Mouse (Mus musculus) intestine, embryonic 16.5 days (tissue): ENCODE data around the gene Hbq1a. TPM values are rescaled to one million over a fixed set of nuclear protein-coding genes. Genes with fewer than 3 reads are reported as not detected.
A peak's percentile ranks its signal among the peaks of the same experiment; 100 is the strongest.
"Not testable (repeated sequence)": the region's sequence is repeated elsewhere in the genome, so short reads cannot be mapped to it uniquely, and the experiment has no call there.

Experiments used
- ATAC-seq: fragments of 200-750 bp; cut with Nextera tagmentation; 2 replicates; pipeline ENCODE4 v1.8.0; 2017; ENCODE audit warnings: moderate TSS enrichment, moderate library complexity
- H3K27ac ChIP-seq: fragments of 300-500 bp; sonication (generic); 2 replicates; pipeline ENCODE4 v1.5.1; 2014; ENCODE audit warnings: mild to moderate bottlenecking, low read length
- H3K27me3 ChIP-seq: fragments of 300-500 bp; sonication (generic); replicated peaks from 2 replicates; pipeline ENCODE4 v1.6.1; 2014; ENCODE audit warnings: low read length, control low read depth, mixed read lengths; ENCODE audit not compliant: control insufficient read depth, insufficient read depth
- H3K36me3 ChIP-seq: fragments of 300-500 bp; sonication (generic); 2 replicates; pipeline ENCODE4 v1.6.1; 2014; ENCODE audit warnings: low read length, control low read depth; ENCODE audit not compliant: control insufficient read depth, insufficient read depth
- H3K4me1 ChIP-seq: fragments of 300-500 bp; sonication (generic); 2 replicates; pipeline ENCODE4 v1.6.1; 2014; ENCODE audit warnings: low read length, control low read depth, mixed read lengths; ENCODE audit not compliant: control insufficient read depth, insufficient read depth
- H3K4me2 ChIP-seq: fragments of 300-500 bp; sonication (generic); 2 replicates; pipeline ENCODE4 v1.6.1; 2014; ENCODE audit warnings: low read depth, low read length, control low read depth
- H3K4me3 ChIP-seq: fragments of 300-500 bp; sonication (generic); 2 replicates; pipeline ENCODE4 v1.5.1; 2014; ENCODE audit warnings: mild to moderate bottlenecking, low read length
- H3K9ac ChIP-seq: fragments of 300-500 bp; sonication (generic); 2 replicates; pipeline ENCODE4 v1.6.1; 2014; ENCODE audit warnings: low read depth, low read length
- H3K9me3 ChIP-seq: fragments of 300-500 bp; sonication (generic); 2 replicates; pipeline ENCODE4 v1.6.1; 2016; ENCODE audit warnings: low read length, control low read depth; ENCODE audit not compliant: control insufficient read depth
- WGBS: fragments of 180-500 bp; shearing (Covaris S2); extraction: QIAGEN DNeasy Blood & Tissue Kit; methylation state at CpG from one replicate; pipeline ENCODE4 v1.1.7; 2014; 5-methylcytosine and 5-hydroxymethylcytosine counted together
- polyA plus RNA-seq: library from polyadenylated mRNA; unstranded; fragments of >200 nt; fragmentation: Nextera tagmentation; extraction: Ambion mirVana; gene quantifications from 2 replicates; pipeline ENCODE4 v1.2.1, GENCODE M21; 2015

The Hbq1a gene
- 0.54 and 0.55 TPM in 2 replicates for polyA plus RNA-seq

DNA sequence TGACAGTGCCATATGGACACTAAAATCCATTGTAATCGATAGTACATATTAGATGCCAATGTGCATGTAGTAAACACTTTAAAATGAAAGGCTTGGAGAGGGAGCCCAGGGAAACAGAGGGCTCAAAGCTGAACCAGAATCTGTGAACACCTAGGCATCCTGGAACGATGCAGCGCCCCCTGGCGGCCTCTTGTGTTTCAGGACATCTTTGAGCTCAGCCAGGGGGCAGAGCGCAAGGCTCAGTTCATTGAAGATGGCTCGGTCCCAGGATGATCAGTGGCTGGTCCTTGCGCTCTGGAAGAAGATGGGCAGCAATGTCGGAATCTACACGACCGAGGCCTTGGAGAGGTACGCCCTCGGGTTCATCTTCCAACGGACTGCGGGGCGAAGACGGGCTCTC lies at the start of gene Hbq1a:
Gene Hbq1a (plus strand): TSS at position 205 of the 400 bp plus-strand sequence.
- not testable (repeated sequence) for H3K36me3 ChIP-seq, H3K27me3 ChIP-seq, H3K9ac ChIP-seq, H3K27ac ChIP-seq, H3K4me1 ChIP-seq, H3K9me3 ChIP-seq, H3K4me3 ChIP-seq
- H3K4me2 ChIP-seq: peak within 1 kb of the TSS; percentile 46
- 6% methylated on average over 16 of the region's 16 CpGs for WGBS
- peak; percentile 49 for ATAC-seq

DNA sequence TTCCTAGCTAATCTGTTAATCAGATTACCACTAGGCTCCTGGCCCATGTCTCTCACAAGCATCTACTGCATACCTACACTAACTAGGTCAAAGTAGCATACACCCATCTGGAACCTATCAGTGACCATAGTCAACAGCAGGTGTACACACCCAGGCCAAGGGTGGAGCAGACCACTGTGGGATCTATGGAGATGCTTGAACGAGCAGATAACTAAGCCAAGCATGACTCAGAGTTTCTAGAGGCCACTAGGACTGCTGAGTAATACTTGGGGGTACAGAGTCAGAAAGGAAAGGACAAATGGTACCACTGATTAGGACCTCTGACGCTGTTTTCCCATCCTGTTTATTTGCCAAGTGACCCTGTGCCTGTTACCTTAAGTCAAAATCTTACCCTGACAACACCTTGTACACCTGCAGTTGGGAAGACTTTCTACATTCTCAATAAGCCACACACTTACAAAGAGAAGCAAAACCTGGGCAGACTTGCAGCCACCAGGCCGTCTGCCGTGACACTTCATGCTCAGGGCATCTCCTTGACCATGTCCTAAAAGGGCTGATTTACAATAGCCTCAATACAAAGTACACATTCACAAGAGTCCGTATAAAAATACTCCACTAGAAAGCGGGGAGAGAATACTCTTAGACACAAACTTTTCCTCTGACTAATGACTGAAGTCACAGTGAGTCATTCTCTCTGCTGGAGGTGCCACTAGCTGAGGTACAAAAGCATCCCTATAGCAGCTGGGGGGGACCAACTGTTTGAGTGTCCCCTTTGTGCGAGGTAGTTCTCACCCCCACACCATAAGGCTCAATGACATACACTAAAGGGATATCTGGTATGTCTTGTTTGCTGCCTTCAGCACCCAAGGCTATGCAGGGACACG lies 48.7 kb upstream of the Hbq1a start:
- no peak overlapping the region for H3K4me2 ChIP-seq
- WGBS: 84% methylated on average over 8 of the region's 8 CpGs

DNA sequence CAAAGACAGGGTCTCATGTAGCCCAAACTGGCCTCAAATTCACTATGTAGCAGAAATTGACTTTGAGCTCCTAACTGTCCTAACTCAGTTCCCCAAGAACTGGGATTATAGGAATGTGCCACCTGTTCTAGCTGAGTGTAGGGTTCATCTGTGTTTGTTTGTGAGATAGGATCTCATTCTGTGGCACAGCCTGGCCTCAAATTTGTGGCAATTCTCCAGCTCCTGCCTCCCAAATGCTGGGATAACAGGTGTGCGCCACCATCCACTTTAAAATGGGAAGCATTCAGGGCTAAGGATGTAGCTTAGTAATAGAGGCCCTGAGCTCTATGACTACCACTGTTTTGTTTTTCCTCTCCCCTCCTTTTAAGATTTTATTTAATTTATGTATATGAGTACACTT lies 46.7 kb upstream of the Hbq1a start:
- Histone ChIP-seq H3K27me3 (no peaks in the 10 kb centered on the region), H3K4me3 (no peak overlapping the region), H3K27ac (no peak overlapping the region), H3K4me1 (no peaks in the 10 kb centered on the region), H3K9ac (no peak overlapping the region), H3K36me3 (peaks cover 7% of the 10 kb centered on the region), H3K9me3 (no peaks in the 10 kb centered on the region), H3K4me2 (no peak overlapping the region)
- no peak for ATAC-seq
- 100% methylated on average over 1 of the region's 1 CpGs for WGBS

More for the DNA sequence above, 48.7 kb upstream of the Hbq1a start:
- H3K27ac ChIP-seq: no peak overlapping the region
- no peak overlapping the region for H3K9ac ChIP-seq
- H3K36me3 ChIP-seq: peaks cover 7% of the 10 kb centered on the region
- no peaks in the 10 kb centered on the region for H3K4me1 ChIP-seq
- H3K9me3 ChIP-seq: no peaks in the 10 kb centered on the region
- no peaks in the 10 kb centered on the region for H3K27me3 ChIP-seq
- ATAC-seq: peak; percentile 93
- no peak overlapping the region for H3K4me3 ChIP-seq

DNA sequence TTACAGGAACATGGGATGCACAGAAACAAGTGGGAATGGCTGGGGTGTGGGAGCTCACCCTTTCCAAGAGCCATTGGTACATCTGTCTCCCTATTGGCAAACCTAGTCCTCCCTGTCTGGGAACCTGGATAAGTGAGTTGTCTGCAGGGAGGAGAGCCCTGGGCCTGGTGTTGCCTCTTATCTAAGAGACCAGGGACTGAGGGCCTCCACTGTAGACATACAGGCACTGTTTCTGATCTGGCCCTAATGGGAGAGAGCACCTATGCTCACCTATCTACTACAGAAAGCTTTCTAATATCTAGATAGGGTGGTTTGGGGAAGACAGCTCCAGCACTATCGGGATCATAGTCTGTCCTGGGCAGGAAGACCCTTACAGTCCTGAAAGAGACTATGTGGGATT lies 43.7 kb upstream of the Hbq1a start:
- 94% methylated on average over 1 of the region's 1 CpGs for WGBS
- H3K36me3 ChIP-seq: no peaks in the 10 kb centered on the region
- ATAC-seq: peak; percentile 87
- H3K4me3 ChIP-seq: no peak overlapping the region
- H3K27me3 ChIP-seq: no peaks in the 10 kb centered on the region
- H3K9me3 ChIP-seq: no peaks in the 10 kb centered on the region
- no peaks in the 10 kb centered on the region for H3K4me1 ChIP-seq
- no peak overlapping the region for H3K4me2 ChIP-seq
- no peak overlapping the region for H3K27ac ChIP-seq
- no peak overlapping the region for H3K9ac ChIP-seq

DNA sequence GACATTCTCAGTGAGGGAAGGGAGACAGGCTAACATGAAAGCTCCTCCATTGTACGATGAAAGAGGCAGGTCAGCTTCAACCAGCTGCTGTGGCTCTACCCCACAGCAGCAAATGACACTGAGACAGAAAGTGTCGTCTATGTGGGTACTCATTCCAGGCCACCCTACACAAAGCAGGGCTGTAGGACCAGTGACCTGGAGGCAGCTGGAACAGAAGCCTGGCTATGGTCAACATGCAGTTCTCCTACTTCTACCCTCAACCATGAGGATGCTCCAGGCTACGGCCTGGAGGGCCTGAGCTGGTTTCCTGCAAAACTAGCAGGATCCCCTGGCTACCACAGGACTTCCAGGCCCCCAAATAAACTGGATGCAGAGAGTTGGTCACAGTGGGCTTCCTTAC lies 43.3 kb upstream of the Hbq1a start:
- H3K36me3 ChIP-seq: no peaks in the 10 kb centered on the region
- WGBS: 80% methylated on average over 3 of the region's 3 CpGs
- no peak for ATAC-seq

DNA sequence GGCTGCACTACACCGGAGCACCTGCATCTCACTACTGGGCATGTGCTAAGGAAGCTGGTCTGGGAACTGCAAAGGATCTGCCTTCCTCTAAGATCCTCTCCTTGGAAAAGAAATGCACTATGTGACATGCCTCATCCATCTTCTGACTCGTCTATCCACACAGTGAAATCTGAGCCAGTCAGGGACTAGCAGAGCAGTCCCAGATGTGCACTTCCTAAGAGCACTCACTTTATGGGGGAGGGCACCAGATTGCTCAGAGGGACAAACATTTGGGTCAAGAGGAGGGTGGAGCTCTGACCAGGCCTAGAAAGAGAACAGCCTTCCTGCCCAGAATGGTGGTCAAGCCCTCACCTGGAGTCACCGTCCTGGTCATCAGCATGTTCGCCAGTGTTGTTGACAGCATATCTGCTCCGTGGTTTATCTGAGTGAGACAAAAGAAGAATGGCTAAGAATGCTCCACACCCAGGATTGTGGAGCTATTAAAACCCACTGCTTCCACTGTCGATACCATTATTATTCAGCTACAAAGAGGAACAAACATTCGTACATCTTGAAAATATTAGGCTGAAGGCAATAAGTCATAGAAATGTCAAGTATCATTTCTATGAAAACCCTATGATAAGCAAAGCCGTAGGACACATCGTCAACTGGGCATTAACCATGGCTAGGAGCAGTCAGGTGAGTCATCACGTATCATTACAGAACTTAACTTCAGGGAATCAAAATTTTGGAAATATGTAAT lies 37.0 kb upstream of the Hbq1a start:
- H3K27me3 ChIP-seq: no peaks in the 10 kb centered on the region
- no peaks in the 10 kb centered on the region for H3K9me3 ChIP-seq
- no peaks in the 10 kb centered on the region for H3K36me3 ChIP-seq
- no peak for ATAC-seq
- WGBS: 70% methylated on average over 10 of the region's 10 CpGs
- H3K4me2 ChIP-seq: no peak overlapping the region
- no peak overlapping the region for H3K4me3 ChIP-seq
- H3K9ac ChIP-seq: no peak overlapping the region
- H3K27ac ChIP-seq: no peak overlapping the region
- H3K4me1 ChIP-seq: peaks cover 7% of the 10 kb centered on the region

More for the DNA sequence above, 43.3 kb upstream of the Hbq1a start:
- Histone ChIP-seq H3K4me3 (no peak overlapping the region), H3K4me2 (no peak overlapping the region), H3K27ac (no peak overlapping the region), H3K9ac (no peak overlapping the region), H3K27me3 (no peaks in the 10 kb centered on the region), H3K9me3 (no peaks in the 10 kb centered on the region), H3K4me1 (no peaks in the 10 kb centered on the region)

DNA sequence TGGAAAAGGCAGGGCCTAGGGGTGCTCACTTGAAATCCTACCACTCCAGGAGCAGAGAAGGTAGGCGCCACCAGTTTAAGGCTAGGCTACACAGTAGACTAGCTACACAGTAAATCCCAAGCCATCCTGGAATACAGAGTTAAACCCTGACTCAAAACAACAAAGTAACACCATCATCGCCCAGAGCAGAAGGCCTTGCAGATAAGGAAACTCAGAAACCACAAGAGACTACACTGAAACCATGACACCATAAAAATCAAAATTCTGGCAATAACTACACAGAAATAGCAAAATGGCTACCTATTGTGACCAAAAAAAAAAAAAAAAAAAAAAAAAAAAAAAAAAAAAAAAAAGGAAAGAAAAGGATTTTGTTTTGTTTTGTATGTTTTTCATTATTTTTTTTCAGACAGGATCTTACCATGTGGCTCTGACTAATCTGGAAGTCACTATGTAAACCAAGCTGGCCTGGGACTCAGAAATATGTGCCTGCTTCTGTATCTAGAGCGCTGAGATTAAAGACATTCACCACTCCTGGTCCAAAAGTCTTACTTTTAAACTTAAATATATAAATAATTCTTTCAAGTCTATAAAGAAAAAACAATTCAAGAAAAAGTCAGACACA lies 34.6 kb upstream of the Hbq1a start:
- Histone ChIP-seq H3K9me3 (no peaks in the 10 kb centered on the region), H3K36me3 (no peaks in the 10 kb centered on the region), H3K9ac (no peak overlapping the region), H3K4me3 (no peak overlapping the region), H3K4me2 (no peak overlapping the region), H3K27ac (no peak overlapping the region), H3K27me3 (no peaks in the 10 kb centered on the region), H3K4me1 (peaks cover 10% of the 10 kb centered on the region)
- no peak for ATAC-seq
- 90% methylated on average over 3 of the region's 3 CpGs for whole genome bisulfite sequencing

DNA sequence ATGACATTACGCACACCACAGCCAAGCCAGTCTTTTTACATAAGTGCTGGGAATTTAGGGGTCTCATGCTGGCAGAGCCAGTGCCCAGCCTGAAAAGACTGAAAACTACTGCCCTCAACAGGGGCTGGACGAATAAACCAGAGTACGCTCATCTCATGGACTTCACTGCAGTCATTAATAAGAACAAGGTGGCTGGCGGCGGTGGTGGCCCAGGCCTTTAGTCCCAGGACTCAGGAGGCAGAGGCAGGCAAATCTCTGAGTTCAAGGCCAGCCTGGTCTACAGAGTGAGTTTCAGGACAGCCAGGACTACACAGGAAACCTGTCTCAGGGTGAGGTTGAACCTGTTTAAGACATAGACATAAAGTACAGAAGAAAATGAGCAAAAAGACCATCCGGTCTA lies 33.7 kb upstream of the Hbq1a start:
- no peak for ATAC-seq
- H3K36me3 ChIP-seq: no peaks in the 10 kb centered on the region
- no peaks in the 10 kb centered on the region for H3K27me3 ChIP-seq
- no peak overlapping the region for H3K4me2 ChIP-seq
- WGBS: 93% methylated on average over 6 of the region's 6 CpGs
- no peaks in the 10 kb centered on the region for H3K9me3 ChIP-seq
- H3K27ac ChIP-seq: no peak overlapping the region
- no peak overlapping the region for H3K4me3 ChIP-seq
- peaks cover 10% of the 10 kb centered on the region for H3K4me1 ChIP-seq
- no peak overlapping the region for H3K9ac ChIP-seq

DNA sequence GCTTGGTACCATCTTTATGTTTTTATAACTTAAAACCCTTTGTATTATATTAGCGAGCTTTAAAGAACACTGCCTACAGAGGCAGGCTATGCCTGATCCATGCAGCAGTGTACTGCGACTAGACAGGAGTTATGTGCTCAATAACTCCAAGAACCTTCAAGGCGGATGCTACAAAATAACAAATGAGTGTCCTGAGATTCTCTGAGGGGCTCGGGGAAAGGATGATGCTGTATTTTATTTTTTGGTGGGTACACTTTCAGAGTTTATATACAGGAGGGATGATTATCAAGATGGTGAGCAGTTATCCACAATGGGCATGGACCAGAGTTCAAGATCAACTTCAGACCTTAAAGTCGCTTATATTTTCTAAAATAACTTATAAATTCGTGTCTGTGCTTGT lies 33.1 kb upstream of the Hbq1a start:
- no peaks in the 10 kb centered on the region for H3K36me3 ChIP-seq
- no peak for ATAC-seq
- no peaks in the 10 kb centered on the region for H3K27me3 ChIP-seq
- H3K27ac ChIP-seq: peak overlapping the region; percentile 88
- peaks cover 10% of the 10 kb centered on the region for H3K4me1 ChIP-seq
- peak overlapping the region; percentile 71 for H3K4me3 ChIP-seq
- H3K9me3 ChIP-seq: no peaks in the 10 kb centered on the region
- peak overlapping the region; percentile 59 for H3K4me2 ChIP-seq
- peak overlapping the region; percentile 88 for H3K9ac ChIP-seq
- 20% methylated on average over 6 of the region's 6 CpGs for WGBS
